Mouse (Mus musculus): ENCODE data around the gene Ugt1a6b.

Ugt1a6b gene

DNA sequence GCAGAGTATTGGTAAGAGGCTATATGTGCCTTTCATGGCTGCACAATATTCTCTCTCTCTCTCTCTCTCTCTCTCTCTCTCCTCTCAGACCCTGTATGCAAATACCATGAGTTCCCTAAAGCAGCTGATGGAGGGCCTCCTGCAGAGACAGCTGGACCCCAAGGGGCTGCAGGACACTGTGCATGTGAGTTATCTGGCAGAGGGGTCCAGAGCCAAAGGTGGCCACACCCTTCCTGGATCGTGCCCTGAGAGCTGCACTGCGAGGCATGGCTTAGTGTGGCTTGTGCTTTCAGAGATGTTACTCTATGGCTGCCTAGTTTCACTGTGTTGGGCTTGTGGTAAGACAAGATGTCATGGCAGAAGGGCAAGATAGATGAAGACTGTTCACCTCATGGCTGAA is 144.6 kb downstream of the Ugt1a6b start:
- no peak for DNase-seq

DNA sequence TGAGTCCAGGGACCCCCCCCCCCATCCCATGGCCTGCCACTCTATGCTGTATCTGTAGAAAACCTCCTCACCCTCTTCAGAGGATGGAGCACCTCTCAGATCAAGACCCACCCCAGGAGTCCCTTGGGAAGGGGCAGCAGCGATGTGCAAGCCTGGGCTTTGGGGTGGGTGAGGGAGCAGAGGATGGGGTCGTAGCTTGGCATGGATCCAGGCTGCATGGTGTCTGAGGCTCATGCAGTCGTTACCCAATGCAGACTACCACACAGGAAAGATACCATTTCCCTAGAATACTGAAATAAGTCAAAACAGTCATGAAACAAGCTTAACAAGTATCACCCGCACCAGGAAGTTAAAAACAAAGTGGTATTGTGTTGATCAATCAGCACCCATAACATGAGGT is 145.6 kb downstream of the Ugt1a6b start:
- DNase-seq = no peak

DNA sequence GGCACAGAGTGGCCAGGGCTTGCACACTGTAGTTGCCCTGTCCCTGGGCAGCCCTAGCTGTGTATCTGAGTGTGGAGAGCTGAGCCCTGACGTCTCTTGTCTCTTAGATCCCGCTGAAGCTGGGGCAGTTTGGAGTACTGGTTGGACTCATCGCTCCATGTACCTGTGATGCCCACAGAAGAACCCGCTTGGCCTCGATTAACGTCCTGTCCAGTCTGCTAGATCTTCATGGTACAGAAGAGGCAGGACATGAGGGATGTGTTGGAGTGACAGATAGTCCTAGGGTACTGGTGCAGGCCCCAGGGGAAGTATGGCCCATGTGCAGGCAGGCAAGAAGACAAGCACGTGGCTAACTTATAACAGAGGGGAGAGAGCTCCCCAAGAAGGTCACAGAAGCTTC is 146.5 kb downstream of the Ugt1a6b start:
- no peak for DNase-seq

DNA sequence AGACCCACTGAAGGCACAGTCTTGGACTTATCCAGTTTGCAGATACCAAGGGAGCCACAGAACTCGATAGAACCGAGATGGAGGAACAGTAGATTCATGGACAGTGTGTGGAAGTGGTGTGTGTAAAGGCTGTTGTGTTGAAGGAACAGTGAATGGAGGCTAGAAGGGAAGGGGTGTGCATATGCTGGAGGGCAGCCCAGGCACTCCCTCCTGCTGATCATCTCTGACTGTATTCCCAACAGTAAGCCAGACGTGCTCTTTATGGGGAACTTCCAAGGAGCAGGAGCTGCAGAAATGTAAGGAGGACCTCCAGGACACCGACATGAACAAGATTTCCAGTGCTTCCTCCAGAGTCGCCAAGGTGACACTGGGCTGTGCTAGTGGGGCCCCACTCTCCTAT is 147.0 kb downstream of the Ugt1a6b start:
- DNase-seq = no peak

DNA sequence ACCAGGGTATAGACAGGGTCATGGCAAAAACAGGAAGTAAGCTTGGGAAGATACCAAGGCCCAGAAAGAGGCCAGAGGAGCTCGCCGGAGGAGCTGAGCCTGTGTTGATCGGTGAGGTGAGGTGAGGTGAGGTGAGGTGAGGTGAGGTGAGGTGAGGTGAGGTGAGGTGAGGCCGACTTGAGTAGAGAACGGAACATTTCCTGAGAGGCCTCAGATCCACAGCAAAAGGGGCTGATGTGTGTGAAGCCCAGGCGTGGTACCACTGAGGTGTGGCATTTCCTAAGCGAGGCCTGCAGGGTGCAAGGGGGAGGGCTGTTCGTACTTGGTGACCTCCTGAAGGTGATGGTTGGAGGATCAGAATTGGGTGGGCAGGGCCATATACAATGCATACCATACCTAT is 150.1 kb downstream of the Ugt1a6b start:
- no peak for DNase-seq

DNA sequence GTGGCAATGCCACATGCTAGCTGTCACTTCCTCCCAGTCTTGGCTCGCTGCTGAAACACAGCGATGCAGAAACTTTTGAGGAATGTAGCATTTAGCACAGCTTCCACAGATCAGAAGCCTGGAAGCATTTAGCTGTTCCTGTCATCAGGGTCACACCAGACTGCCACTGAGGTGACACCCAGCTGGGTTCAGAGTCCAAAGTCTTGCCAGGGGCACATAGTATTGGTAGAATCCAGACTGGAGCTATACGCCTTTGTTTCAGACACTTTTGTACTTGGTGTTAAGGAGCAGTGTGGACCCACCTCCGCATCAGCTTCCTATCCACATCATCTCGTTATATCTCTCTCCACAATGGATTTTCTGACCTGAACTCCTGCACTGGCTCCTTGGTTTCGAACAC is 150.5 kb downstream of the Ugt1a6b start:
- DNase-seq = no peak

DNA sequence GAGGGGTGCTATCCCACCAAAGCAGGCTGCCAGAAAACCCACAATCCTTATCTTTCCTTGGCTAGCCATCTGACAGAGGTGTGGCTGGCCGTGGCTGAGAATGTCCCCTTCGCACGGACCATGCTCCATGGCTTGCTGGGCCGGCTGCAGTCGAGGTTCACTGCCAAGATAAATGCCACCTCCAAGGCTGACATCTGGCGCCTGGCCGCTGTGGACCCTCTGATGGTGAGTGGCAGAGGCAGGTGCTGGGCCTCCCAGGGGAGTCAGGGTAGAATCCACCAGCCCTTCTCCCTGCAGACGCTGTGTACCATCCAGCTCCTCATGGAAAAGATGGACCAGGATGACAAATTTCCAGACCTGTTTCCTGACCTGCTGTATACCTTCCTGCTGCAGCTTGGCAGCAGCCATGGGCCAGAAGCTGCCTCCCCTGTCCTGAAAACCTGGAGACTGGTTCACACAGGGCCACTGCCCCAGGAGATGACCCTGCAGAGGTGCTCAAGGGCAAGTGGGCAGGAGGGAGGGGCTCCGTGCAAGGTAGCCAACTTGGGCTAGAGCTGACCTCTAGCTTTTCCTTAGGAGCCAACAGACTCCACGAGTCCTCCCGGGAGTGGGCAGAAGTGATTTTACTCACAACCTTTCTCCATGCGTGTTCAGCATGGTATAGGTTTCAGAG is 151.9 kb downstream of the Ugt1a6b start:
- DNase-seq = no peak

DNA sequence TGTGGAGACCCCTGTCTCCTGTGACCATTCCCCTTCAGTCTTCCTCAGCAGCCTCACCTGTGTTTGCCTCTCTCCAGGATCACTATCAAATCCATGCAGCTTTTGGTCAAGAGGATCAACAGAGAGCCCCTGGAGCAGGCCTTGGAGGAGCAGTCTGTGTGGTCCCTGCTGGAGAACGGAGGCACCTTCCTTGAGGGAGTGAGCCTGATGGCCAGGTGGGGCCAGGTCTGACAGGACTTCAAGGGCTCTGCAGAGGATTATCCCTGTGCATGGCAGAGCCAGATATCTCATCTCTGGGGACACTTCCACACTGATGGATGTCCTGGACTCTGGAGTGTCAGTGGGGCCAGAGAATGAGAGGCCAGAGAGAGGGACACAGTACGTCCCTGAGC is 152.4 kb downstream of the Ugt1a6b start:
- DNase-seq = no peak

DNA sequence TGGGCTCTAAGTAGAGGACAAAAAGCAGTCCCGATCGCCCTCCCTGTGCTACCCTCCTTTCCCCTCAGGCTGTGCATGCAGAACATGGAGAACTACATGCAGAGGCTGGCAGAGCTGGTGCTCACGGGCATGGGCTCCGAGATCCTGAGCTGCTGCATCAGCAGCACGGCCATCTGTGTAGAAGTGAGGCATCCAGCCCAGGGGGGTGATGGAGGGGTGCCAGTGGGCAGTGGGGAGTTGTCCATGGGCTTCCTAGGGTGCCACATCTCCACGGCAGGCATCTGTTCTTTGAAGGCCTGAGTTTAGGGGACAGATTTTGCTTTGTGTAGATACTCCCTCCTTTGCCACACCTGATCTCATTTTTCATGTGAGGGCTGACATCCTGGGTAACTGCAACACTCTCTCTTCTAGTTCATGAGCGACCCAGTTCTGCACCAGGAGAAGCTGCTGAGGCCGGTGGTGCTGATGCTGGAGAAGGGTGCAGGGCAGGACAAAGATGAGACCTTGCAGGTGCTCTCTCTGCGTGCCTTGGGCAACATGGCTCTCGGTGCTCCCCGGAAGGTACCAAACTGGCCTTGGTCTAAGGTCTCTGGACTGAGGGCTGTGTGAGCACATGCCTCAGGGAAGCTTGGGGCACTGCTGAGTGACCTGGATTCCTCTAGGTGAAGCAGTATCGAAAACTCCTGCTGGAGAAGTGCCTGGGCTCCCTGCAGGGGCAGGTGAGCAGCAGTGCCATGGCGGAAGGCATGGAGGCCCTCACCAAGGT is 153.1 kb downstream of the Ugt1a6b start:
- DNase-seq = no peak

DNA sequence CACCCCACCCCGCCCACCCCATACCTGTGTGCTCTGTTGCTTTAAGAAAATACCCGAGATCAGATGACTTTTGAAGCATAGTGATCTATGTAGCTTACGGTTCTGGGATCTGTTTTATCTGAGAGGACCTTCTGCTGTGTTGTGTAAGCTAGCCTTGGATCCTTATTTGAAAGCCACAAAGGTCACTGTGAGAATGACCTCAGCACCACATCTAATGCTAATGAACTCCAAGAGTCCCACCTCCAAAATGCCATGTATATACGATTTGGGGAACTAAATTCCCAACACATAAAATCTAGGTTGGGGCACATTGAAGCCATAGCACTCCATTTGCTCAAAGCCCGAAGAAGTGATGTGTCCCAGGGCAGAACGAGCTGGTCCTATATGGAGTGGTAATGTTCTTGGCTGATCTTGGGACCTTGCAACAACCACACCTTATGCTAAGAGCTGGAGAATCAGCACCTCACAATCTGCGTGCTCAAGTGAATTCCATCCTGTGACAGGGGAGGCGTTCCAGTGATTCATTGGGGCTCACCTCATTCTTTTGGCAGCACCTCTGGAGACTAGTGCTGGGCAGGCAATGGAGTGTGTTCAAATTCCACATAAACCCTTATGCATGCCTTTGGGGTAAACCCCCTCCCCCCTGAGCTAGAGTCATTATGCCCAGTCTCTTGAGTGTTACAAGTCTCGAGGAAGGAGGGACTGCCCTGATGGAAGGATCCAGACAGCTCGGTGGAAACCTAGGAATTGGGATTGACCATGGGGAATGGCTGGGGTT is 154.0 kb downstream of the Ugt1a6b start:
- DNase-seq = no peak

DNA sequence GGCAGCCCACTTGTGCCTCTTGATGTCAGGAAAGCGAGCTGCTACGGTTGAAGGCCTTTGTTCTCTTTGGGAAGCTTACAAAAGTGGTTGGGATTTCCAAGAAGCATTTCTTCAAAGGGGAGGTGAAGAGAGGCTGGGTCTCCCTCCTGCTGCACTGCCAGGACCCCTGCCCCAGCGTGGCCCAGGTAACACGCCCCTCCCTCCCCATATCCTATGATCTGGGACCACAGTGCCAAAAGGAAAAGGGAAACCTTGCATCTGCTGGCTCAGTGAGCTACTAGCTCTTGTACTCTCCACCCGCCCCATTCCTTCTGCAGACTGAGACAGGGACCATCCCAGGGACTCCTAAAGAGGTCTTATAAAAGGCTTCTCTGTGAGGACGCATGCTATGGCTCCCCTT is 154.6 kb downstream of the Ugt1a6b start:
- DNase-seq = no peak

DNA sequence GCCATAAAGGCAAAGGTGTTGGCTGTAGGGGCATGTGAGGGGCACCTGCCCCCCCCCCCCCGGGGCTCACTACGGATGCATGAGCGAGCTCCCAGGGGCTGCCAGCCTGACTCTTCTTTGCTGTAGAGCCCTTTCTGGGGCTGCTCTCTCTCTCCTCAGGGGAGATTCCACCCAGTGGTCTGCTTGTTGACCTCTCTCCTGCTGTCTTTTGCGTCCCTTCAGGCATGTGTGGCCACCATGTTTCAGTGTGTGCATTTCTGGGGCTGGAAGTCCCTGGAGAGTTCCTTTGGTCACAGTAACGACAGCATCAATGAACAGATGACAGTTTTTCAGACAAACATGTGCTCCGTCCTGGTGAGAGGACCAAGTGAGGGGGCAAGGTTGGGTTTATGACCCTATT is 155.3 kb downstream of the Ugt1a6b start:
- DNase-seq = no peak

DNA sequence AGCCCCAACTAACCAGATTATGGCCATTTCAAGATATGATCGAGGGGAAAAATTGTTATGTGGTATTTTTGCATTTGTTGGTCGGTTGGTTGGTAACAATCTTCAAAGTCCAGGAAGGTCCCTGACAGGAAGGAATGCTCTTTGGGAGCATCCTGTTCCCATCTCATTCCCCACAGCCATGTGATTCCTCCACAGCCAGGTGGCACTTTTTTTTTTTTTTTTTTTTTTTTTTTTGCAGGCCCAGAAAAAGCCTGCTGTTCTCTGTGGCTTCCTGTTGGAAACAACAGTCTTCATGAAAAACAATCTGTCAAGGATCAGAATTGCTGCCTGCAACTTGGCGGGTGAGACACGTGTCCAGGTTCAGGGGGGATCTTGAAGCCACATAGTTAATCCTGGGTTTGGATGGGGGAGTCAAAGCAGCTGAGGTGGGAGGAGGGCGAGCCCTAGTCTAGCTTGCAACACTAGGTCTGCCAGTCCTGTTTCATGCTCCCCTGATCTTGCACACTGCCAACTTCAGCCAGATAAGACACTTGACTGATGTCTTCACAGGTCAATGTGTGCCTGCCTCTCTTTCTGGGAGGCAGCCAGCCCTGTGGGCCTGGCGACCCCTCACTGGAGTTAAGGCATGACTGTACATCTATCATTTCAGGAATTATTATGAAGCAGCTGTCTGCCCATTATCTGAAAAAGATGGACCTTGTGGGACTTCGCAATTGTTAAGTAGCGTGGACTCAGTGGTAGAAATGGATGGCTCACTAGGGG is 156.0 kb downstream of the Ugt1a6b start:
- DNase-seq = no peak

DNA sequence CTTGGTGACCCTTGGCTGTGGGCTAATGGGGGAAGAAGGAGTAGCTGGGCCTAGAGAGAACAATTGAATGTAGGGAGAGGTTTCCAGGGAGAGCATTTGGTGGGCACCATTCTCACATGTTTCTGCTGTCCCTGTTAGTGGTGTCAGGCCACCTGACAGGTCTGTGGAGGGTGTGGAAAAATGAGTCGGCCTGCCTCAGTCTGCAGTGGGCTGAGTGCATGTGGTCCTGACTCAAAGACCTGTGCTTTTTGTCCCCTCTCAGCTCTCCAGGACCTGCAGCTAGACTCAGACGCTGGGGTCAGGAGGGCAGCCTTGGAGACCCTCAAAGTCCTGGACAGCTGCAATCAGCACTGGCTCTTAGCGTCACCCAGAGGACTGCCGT is 156.6 kb downstream of the Ugt1a6b start:
- DNase-seq = no peak

DNA sequence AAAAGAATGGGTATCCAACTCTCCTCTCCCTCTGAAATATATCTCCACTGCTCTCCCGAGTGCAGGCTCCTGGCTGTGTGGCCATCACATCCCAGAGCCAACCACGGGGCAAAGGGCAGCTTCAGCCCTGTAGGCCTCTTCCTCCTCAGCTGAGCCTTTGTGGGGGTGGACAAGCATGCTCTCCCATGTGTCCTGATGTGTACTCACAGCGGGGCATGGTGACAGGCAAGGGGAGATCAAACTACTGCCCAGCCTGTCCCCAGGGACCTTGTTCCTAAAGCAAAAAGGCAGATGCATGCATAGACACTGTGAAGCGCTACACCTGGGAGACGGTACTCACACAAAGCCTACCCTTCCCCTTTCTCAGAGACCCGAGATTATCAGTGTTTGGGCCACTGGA is 157.1 kb downstream of the Ugt1a6b start:
- DNase-seq = no peak

DNA sequence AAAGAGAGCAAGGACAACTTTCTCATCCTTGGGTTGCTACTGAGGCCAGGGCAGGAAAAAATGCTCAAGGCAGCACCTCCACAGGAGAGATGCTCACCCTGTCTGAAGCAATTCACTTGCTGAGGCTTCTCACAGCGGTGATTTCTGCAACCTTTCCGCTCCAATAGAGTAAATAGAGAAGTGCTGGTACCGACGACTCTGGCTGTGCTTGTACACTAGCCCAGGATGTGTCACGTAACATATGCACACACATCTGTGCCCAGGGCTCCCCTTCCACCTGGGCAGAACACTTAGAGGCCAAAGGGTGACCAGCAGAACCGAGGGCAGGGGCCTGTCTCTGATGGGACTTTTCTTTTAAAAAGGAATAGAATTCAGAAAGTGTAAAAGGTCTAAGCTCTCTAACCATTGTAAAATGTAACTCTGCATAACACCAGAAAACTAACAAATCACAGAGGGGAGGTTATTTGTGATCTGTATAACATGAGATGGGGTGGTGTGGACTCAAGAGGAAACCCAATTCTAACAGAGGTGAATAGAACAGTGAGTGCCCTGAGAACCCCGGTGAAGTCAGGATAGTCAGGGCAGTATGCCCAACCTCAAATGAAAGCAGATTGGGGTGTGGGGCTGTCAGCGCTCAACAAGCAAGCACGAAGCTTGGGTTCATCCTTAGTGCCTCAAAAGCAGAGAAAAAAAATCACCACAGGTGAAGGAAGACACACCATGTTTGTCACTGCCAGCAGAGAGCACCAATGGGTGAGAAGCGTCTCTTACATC is 157.7 kb downstream of the Ugt1a6b start:
- no peak for DNase-seq

DNA sequence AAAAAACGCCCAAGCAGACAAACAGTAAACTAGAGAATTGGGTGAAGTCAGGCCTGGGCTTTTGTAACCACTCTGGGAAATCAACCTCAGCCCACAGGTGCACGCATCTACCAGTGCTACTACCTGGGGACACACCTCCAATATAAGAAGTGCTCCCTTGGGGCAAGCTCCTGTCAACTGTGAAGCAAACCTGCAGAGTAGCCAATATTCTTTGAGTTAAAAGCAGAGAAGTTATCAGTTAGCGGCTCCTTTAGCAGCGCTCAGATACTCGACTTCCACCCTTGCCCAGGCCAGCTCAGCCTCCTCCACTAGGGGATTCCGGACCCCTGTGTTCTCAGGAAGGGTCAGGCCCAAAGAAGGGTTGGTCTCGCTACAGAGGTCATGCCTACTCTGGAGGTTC is 158.7 kb downstream of the Ugt1a6b start:
- no peak for DNase-seq

DNA sequence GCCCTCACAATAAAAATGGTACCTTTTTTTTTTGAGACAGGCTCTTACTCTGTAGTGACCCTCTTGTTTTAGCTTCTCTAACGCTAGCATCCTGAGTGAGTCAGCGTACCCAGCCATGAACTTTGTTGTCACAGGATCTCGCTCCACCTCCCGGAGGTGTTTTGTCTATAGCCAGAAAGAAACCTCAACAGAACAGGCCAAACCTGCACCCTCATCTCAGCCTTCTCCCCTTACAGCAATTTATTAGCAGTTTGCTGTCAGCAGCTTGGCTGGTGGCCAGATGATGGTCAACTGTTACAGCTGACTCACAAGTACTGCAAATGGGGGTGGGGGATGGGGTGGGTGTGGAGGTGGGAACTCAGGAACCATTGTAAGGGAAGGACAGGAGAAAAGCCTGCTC is 159.2 kb downstream of the Ugt1a6b start:
- DNase-seq = no peak

DNA sequence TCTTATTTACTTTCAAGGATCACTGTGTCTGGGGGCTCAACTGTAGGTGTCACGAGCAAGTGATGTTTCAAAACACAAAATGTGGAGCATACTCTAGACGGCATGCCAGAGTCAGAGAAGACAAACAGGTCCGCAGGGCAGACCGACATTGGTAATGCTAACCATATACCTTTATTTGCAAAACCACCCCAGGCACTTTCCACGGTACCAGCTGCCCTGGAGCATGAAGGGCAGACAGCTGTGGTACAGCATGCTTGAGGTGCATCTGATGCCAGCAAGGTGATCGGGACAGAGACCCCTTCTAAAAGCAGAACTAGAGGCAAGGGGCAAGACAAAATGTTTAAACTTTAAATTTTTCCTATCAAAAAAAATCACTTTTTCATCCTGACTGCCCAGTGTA is 159.9 kb downstream of the Ugt1a6b start:
- no peak for DNase-seq

DNA sequence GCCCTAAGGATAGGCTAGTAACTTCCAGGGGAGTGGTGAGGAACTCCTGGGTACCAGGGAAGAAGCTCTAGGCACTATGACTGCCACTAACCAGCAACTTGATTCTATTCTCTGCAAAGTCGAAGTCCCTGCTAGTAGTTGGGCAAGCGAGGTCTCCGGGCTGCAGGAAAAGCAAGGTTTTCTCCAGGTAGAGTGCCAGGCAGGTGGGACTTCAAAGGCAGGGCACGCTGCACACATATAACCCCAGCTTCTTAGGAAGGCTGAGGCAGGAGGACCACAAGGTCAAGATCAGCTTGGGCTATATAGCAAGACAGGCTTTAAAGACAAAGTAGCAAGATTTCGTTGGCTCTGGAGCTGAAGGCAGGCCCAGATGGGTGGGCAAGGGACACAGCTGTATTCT is 160.7 kb downstream of the Ugt1a6b start:
- DNase-seq = no peak

DNA sequence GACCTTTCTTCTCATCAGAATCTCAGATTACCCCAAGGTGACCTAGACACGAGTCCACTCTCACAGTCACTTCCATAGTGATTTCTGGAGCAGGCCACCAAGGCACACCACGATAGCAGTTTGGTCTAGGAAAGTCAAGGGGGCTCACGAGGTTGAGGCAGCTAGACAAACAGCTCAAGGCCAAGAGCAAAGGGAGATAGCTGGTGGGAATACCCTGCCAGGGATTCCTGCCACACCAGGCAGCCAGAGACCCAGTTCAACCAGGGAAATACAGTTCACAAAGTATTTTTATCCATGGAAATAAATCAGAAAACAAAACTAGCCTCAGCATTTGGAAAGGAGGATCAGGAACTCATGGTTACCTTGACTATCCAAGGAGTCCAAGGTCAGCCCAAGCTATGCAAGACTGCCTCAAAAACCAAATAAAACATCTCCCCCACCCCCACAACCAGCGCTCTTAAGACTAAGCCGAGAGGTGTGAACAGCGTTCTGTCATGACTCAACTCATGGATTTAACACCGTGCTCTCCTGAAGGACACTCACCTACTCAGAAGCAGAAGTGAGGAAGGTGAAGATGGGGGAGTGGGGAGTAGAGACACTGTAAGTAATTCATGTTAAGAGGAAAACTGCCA is 161.3 kb downstream of the Ugt1a6b start:
- no peak for DNase-seq

DNA sequence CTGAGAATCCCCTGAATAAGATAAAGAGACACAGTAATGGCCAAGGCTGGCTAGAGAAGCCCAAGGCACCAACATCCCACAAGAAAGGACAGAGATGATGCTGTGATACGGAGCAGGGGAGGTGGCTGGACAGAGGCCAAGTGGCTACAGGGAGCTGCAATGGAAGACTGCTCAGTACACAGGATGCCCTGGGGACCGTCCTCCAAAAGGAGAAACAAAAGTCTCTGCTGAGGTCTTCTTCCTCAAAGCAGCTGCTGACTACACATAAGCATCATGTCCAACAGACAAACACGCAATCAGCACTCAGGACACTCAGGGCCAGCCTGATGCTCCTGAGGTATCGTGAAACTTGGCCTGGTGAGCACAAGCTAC is 161.8 kb downstream of the Ugt1a6b start:
- no peak for DNase-seq
